Mouse (Mus musculus) adrenal gland, postnatal 14 days (tissue): ENCODE results near the gene Ifng. TPM values are rescaled to one million over a fixed set of nuclear protein-coding genes. Genes with fewer than 3 reads are reported as not detected.
"Not testable (repeated sequence)": the region's sequence is repeated elsewhere in the genome, so short reads cannot be mapped to it uniquely, and the experiment has no call there.

Source experiments
- DNase-seq: peaks from one replicate; pipeline ENCODE4 v3.0.0; 2021; ENCODE audit warnings: mixed read lengths
- long read RNA-seq, 2 experiments: library from polyadenylated mRNA; stranded (forward); transcript quantifications; one replicate each; pipeline ENCODE4 v2.0.0; 2021
- total RNA-seq: library from RNA; stranded (reverse); gene quantifications from 2 replicates; pipeline ENCODE4 v1.2.3, GENCODE M21; 2021

The Ifng gene
- not detected in 2 replicates for total RNA-seq
- long read RNA-seq, experiment 1 = 0 reads
- long read RNA-seq, experiment 2 = 0 reads

DNA sequence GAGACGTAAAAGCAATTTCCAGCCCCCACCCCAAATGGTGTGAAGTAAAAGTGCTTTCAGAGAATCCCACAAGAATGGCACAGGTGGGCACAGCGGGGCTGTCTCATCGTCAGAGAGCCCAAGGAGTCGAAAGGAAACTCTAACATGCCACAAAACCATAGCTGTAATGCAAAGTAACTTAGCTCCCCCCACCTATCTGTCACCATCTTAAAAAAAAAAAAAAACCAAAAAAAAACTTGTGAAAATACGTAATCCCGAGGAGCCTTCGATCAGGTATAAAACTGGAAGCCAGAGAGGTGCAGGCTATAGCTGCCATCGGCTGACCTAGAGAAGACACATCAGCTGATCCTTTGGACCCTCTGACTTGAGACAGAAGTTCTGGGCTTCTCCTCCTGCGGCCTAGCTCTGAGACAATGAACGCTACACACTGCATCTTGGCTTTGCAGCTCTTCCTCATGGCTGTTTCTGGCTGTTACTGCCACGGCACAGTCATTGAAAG lies at the start of gene Ifng:
Gene Ifng (plus strand): TSS at position 305 of the 499 bp plus-strand sequence.
- no peak for DNase-seq

DNA sequence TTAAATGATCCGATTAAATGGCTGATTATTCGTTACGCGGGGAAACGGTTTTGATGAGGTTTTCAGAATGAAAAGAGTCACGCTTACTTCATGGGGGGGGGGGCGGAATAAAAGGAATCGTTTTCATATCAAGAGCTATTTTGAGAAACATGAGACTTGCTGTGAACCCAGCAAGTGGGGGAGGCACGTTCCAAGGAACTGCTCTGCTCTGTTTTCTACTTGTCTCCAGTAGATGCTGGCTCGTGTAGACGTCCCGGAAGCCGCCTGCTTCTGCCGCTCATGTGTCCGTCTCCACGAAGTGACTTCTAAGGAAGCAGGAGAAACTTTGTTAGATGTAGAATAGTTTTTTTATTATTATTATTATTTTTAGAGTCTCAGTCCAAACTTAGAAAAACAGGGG lies 40.9 kb upstream of the Ifng start:
- no peak for DNase-seq

GRCm38 (mm10) chr10:118406463-118407221 lies 34.2 kb upstream of the Ifng start:
- no peak for DNase-seq

DNA sequence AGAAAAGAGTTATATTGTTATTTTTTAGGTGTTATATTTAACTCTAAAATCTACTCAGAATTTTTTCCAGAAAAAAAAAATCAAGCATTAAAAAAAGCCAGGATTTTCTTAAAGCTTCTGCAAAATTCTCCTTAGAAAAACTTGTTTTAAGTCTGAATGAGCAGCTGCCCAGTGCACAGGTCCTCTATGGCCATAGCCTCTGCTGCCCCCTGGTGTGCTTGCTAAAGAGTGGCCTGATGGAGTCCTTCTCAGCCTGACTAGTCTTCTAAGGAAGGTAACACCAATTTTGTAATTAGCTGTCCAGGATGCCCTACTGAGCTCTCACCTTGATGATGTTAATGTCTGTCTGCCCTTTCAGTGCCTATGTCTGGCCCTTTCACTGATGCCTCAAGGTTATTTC lies 29.5 kb upstream of the Ifng start:
- no peak for DNase-seq

GRCm38 (mm10) chr10:118412774-118413173 lies 28.1 kb upstream of the Ifng start:
- DNase-seq = no peak

DNA sequence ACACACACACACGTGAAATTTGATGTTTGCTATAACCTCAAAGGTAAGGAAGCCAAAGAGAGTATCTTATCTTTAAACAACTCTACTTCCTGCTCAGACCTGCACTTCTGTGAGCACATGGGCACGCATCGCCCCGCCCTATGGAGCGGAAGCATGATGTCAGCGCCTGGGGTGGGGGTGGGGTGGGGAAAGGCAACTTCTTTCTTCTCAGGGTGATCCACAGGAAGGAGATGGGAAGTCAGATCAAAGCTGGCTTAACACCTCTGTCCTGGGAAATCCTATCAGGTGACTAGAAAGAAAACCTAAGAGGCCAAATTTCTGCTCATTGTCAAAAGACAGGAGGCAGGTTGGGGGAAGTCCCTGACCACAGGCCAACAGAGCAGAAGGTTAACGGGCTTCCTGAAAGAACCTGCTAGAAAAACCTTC lies 21.8 kb upstream of the Ifng start:
- peak; percentile 14 for DNase-seq

- no peak for DNase-seq
Observed at GRCm38 (mm10) chr10:118420896-118421295, 19.9 kb upstream of the Ifng start.

- no peak for DNase-seq
Observed at GRCm38 (mm10) chr10:118435501-118435900, 5.3 kb upstream of the Ifng start.

- no peak for DNase-seq
Observed at GRCm38 (mm10) chr10:118441898-118442297, 1.1 kb downstream of the Ifng start.

GRCm38 (mm10) chr10:118442999-118443398 lies 2.2 kb downstream of the Ifng start:
- no peak for DNase-seq

DNA sequence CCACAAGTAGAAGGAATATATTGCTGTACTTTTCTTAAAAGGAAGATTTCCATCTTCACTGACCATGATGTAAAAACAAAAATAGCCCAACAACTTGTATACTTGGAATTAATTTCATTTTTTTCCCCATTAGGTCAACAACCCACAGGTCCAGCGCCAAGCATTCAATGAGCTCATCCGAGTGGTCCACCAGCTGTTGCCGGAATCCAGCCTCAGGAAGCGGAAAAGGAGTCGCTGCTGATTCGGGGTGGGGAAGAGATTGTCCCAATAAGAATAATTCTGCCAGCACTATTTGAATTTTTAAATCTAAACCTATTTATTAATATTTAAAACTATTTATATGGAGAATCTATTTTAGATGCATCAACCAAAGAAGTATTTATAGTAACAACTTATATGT lies 4.2 kb downstream of the Ifng start:
- no peak for DNase-seq

GRCm38 (mm10) chr10:118445502-118445901 lies 4.7 kb downstream of the Ifng start:
- no peak for DNase-seq

- DNase-seq = no peak
Observed at GRCm38 (mm10) chr10:118445978-118446377, 5.1 kb downstream of the Ifng start.

DNA sequence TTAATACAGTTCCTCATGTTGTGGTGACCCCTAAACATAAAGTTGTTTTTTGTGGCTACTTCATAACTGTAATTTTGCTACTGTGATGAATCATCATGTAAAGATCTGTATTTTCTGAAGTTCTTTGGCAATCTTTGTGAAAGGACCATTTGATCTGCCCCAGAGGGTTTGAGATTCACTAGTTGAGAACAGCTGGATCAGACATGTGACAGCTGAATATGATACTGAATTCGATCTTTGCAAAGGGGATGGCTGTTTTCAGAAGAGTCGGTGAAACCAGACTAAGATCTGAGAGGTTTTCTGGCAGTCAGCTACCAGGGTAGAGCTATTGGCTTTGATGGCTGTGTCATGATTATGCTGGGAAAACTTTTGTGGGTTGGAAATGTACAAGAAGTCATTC lies 10.9 kb downstream of the Ifng start:
- no peak for DNase-seq

DNA sequence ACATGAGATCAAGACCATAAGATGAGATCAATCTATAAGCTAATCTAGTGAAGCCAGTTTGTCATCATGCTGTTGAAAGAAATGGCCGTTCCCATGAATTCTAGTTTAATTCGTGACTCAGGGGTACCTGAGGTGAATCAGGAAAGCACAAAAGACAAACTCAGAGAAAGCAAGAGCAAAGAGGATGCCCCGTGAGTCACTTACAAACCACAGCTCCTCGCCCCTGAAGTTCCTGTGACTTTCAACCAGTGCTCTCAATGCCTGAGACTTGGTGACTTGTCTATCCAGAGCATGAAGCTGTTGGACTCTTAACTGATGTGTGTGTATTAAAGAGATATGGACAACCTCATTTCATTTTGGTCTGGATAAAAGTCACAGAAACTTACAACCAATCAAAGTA lies 17.9 kb downstream of the Ifng start:
- no peak for DNase-seq

DNA sequence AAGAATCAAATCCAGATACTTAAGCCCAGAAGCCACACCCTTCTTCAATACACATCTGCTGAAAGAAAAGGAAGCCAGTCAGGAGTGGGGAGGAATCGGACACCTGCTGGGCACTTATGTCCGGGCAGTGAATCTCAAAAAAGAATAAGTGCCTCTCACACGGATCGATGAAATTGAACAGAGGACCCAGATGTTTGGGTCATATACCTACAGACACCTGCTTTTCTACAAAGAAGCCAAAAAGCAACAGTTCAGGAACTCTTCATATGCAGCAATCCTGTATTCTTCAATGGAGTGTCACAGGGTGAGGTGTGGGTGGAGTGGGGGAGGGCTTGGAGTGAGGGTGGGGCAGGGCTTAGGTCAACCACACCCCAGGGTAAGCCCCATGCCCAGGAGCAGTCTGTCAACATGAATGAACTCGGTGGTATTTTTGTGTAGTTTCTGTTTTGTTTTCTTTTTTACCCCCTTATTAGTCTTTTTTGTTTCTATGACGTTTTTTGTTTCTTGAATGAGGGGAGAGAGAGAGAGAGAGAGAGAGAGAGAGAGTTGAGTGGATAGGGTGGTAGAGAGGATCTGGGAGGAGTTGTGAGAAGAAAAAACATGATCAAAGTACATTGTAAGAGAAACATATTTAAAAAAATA lies 20.4 kb downstream of the Ifng start:
- no peak for DNase-seq

GRCm38 (mm10) chr10:118466481-118466880 lies 25.6 kb downstream of the Ifng start:
- DNase-seq = peak; percentile 47

DNA sequence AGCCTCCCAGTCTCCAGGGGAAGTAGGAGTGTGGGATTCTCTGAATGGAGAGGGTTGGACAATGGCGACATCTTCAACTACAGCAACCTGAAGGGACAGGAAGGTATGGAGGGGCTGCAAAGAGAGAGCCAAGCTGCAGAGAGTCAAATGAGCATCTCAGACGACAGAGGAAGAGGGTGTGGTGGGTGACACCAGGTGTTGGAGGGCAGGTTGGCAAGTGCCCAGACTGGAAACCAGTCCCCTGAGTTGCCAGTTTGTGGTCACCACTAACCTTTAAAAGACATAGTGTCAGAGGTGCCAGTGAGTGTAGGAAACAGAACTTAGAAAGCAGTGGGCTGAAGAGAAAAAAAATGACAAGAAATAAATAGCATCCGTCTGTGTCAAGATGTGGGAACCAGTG lies 28.2 kb downstream of the Ifng start:
- no peak for DNase-seq

DNA sequence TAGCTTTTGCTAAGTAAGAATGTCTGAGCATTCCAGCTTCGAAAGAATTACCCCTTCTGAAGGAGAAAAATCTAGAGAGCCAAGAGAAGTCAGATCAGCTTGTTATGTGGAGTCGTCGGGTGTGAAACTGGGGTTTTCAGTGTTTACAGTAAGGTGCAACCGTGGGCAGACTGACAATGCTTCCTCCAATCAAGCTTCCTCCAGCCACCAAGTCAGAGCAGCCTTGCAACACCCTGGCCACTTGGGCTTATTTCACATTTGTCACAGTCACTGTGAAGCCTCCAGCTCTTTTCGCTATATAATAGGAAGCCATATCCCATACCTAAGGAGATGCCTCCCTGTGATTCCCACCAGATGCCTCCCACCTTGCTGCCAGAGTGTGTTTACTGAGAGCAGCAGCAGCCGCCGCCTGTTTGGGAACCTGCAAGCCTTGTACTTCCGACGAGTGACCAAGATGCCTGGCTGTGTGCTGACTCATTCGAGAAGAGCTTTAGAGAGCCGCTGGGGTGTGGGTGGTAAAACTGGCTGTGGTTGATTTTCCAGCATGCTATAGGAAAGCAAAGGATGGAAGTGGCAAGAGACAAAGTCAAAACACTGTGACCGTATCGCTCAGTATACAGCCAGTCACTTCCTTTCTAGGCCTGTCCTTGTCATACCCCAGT lies 29.6 kb downstream of the Ifng start:
- no peak for DNase-seq

DNA sequence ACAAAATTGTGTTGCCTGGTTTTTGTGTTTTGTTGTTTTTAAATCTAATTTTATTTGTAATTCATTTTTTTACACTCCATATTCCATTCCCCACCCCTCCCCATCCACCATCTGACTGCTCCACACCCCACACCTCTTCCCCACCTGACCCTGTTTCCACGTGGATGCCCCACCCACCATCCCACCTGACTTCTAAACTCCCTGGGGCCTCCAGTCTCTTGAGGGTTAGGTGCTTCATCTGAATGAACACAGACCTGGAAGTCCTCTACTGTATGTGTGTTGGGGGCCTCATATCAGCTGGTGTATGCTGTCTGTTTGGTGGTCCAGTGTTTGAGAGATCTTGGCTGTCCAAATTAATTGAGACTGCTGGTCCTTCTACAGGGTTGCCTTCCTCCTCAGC lies 32.0 kb downstream of the Ifng start:
- DNase-seq = not testable (repeated sequence)

GRCm38 (mm10) chr10:118476696-118477095 lies 35.9 kb downstream of the Ifng start:
- DNase-seq = no peak

DNA sequence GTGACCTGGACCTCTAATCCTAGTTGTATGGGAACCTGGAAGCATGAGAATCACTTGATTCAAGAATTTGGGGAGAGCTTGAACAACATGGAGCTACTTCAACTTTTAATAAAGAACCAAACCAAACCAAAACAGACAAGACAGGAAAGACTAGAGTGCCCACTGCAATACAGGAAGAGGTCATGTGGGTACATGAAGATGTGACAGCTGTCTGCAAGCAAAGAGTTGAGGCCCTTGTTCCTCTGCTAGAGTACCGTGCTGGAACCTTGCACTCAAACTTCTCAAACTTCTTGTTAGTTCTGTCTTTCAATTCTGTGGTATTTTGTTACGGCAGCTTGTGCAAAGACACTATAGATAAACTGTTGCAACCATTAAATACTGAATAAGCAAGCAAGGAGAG lies 36.5 kb downstream of the Ifng start:
- DNase-seq = no peak

DNA sequence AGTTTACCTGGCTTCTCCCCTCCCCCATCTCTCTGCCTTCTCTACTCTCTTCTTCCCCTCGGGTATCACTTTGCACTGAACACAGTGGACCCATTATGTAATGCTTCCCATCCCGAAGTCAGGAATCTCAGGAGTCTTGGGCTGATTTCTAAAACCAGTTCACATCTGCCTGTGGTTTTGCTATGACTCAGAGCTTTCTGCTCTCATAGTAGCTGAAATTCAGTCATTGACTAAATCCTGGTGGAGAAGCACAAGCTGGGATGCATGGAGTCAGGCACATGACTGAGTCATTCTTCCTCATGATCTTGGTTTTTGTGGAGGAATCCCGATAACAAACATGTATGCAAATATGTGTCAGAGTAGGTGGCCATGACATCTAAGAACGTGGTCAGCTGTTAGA lies 38.4 kb downstream of the Ifng start:
- DNase-seq = no peak
